Mouse (Mus musculus) lung, postnatal 0 days (tissue): Measurements from ENCODE around the gene Sox2. TPM values are rescaled to one million over a fixed set of nuclear protein-coding genes. Genes with fewer than 3 reads are reported as not detected.

Source experiments
- ATAC-seq: fragments of 200-750 bp; cut with Nextera tagmentation; 2 replicates; pipeline ENCODE4 v1.8.0; 2017; ENCODE audit warnings: moderate library complexity
- DNase-seq: peaks from one replicate; pipeline ENCODE4 v3.0.0-alpha.2; 2016; ENCODE audit warnings: low spot score
- H3K27ac ChIP-seq: fragments of 300-500 bp; sonication (generic); 2 replicates; pipeline ENCODE4 v1.5.1; 2014; ENCODE audit warnings: antibody characterized with exemption, mild to moderate bottlenecking, low read length, mixed read lengths
- H3K27me3 ChIP-seq: fragments of 300-500 bp; sonication (generic); replicated peaks from 2 replicates; pipeline ENCODE4 v1.6.1; 2014; ENCODE audit warnings: low read length, mixed read lengths; ENCODE audit not compliant: insufficient read depth
- H3K36me3 ChIP-seq: fragments of 300-500 bp; sonication (generic); 2 replicates; pipeline ENCODE4 v1.6.1; 2014; ENCODE audit warnings: low read length, mixed read lengths; ENCODE audit not compliant: insufficient read depth
- H3K4me1 ChIP-seq: fragments of 300-500 bp; sonication (generic); 2 replicates; pipeline ENCODE4 v1.6.1; 2014; ENCODE audit warnings: antibody characterized with exemption, low read depth, low read length, mixed read lengths; ENCODE audit not compliant: insufficient read depth
- H3K4me2 ChIP-seq: fragments of 300-500 bp; sonication (generic); replicated peaks from 2 replicates; pipeline ENCODE4 v1.6.1; 2014; ENCODE audit warnings: low read depth, mild to moderate bottlenecking, low read length, moderate library complexity, mixed read lengths
- H3K4me3 ChIP-seq: fragments of 300-500 bp; sonication (generic); 2 replicates; pipeline ENCODE4 v1.5.1; 2014; ENCODE audit warnings: low read depth, low read length
- H3K9ac ChIP-seq: fragments of 300-500 bp; sonication (generic); replicated peaks from 2 replicates; pipeline ENCODE4 v1.6.1; 2014; ENCODE audit warnings: low read depth, mild to moderate bottlenecking
- H3K9me3 ChIP-seq: fragments of 300-500 bp; sonication (generic); 2 replicates; pipeline ENCODE4 v1.6.1; 2016; ENCODE audit warnings: low read length, mixed read lengths
- CTCF ChIP-seq: IDR thresholded peaks from 2 replicates; pipeline ENCODE4 v1.5.1; 2016; ENCODE audit warnings: antibody characterized with exemption, mild to moderate bottlenecking
- EP300 ChIP-seq: IDR thresholded peaks from 2 replicates; pipeline ENCODE4 v1.6.1; 2016; ENCODE audit warnings: antibody characterized with exemption, mild to moderate bottlenecking, control low read depth
- WGBS: fragments of 180-500 bp; shearing (Covaris S2); extraction: QIAGEN DNeasy Blood & Tissue Kit; methylation state at CpG from one replicate; pipeline ENCODE4 v1.1.7; 2014; 5-methylcytosine and 5-hydroxymethylcytosine counted together
- polyA plus RNA-seq: library from polyadenylated mRNA; unstranded; fragments of >200 nt; fragmentation: Nextera tagmentation; extraction: Ambion mirVana; gene quantifications from 2 replicates; pipeline ENCODE4 v1.2.1, GENCODE M21; 2015

Gene Sox2
- polyA plus RNA-seq, 1 experiment from 2014 or later: 3.2 TPM

DNA sequence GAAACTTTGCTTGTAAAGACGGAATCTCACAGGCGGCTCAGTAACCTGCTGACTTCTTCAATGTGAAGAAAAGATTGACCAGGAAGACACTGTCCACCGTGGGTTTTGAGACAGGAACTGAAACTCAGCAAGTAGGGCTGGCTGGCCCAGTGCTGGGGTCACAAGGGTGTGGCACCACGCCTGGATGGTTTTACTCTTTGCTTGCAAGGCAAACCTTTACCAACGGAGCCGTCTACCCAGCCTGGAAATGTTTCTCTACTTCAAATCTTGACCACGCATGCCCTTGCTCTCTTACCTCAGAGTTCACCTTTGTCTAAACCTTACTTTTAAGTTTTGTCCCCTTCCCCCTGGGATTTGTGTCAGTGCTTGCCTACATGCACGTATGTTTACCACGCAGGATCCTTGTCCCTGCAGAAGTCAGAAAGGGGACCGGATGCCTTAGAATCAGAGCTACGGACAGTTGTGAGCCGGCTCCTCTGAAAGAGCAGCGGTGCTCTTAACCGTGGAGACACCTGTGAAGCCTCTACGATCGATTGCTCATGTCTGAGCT lies 25.4 kb upstream of the Sox2 start:
- Histone ChIP-seq H3K36me3 (no peaks in the 10 kb centered on the region), H3K27me3 (no peaks in the 10 kb centered on the region), H3K4me2 (no peak overlapping the region), H3K9ac (no peak overlapping the region), H3K4me3 (no peak overlapping the region), H3K27ac (no peak overlapping the region), H3K9me3 (no peaks in the 10 kb centered on the region), H3K4me1 (no peaks in the 10 kb centered on the region)
- DNase-seq: no peak
- TF ChIP-seq EP300 (no peak), CTCF (no peak)
- 83% methylated on average over 16 of the region's 16 CpGs for WGBS
- ATAC-seq: no peak

GRCm38 (mm10) chr3:34626521-34626920 lies 23.7 kb upstream of the Sox2 start:
- WGBS: 59% methylated on average over 8 of the region's 8 CpGs
- no peak for ATAC-seq
- H3K4me1 ChIP-seq: no peaks in the 10 kb centered on the region

DNA sequence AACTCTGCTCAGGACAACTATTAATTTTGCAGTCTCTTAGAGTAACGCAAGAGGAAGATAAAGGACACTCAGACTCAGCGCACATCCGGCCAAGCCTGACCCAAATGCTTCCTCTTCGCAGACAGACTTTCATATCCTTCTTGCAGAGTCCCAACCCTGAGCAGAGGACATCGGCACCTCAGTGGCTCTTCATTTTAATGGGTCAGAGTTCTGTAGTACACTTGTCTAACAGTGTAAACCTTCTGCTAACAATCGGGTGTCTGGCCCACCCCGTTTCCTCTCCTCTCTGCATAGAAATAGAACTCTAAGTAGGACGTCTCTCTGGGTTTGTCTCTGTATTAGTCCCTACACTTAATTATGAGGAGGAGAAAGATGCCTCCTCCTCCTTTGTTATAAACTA lies 20.2 kb upstream of the Sox2 start:
- no peak overlapping the region for H3K4me3 ChIP-seq
- no peak for ATAC-seq
- H3K4me1 ChIP-seq: no peaks in the 10 kb centered on the region
- H3K9ac ChIP-seq: no peak overlapping the region
- no peak overlapping the region for H3K4me2 ChIP-seq
- DNase-seq: no peak
- 51% methylated on average over 8 of the region's 8 CpGs for WGBS
- H3K27me3 ChIP-seq: no peaks in the 10 kb centered on the region
- H3K9me3 ChIP-seq: no peaks in the 10 kb centered on the region
- H3K27ac ChIP-seq: no peak overlapping the region
- TF ChIP-seq CTCF (no peak), EP300 (no peak)
- H3K36me3 ChIP-seq: no peaks in the 10 kb centered on the region

More at GRCm38 (mm10) chr3:34626521-34626920, 23.7 kb upstream of the Sox2 start:
- Histone ChIP-seq H3K9ac (no peak overlapping the region), H3K27me3 (no peaks in the 10 kb centered on the region), H3K4me2 (no peak overlapping the region), H3K9me3 (no peaks in the 10 kb centered on the region), H3K4me3 (no peak overlapping the region), H3K27ac (no peak overlapping the region), H3K36me3 (no peaks in the 10 kb centered on the region)
- TF ChIP-seq CTCF (no peak), EP300 (no peak)
- DNase-seq: no peak

- no peaks in the 10 kb centered on the region for H3K9me3 ChIP-seq
- H3K4me2 ChIP-seq: no peak overlapping the region
- 30% methylated on average over 1 of the region's 1 CpGs for WGBS
- no peak overlapping the region for H3K27ac ChIP-seq
- no peak for TF ChIP-seq EP300
- no peak for TF ChIP-seq CTCF
- DNase-seq (no peak), ATAC-seq (no peak)
- no peaks in the 10 kb centered on the region for H3K27me3 ChIP-seq
- H3K9ac ChIP-seq: no peak overlapping the region
- no peak overlapping the region for H3K4me3 ChIP-seq
- H3K36me3 ChIP-seq: no peaks in the 10 kb centered on the region
- no peaks in the 10 kb centered on the region for H3K4me1 ChIP-seq
Observed at GRCm38 (mm10) chr3:34630736-34631135, 19.5 kb upstream of the Sox2 start.

DNA sequence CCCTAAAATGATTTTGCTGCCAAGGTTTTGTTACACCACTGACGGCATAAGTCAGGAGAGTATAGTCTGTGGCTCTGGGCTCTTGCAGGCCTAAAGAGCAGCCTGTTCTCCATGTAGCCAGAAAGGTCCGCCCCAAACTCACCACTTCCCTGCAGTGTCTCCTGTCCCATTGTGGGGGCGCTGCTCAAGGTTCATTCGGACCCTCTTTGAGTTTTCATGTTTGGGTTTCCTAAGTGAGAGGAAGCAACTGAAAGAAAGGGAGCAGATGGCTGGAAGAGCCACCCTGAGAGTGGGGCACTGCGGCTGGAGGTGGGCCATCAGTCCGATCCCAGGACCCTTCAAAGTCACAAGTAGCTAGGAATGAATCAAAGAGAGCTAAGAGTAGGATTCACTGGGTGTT lies 13.2 kb upstream of the Sox2 start:
- DNase-seq (no peak), ATAC-seq (no peak)
- Histone ChIP-seq H3K4me3 (no peak overlapping the region), H3K27me3 (peaks cover 40% of the 10 kb centered on the region), H3K36me3 (no peaks in the 10 kb centered on the region), H3K9ac (no peak overlapping the region), H3K4me1 (no peaks in the 10 kb centered on the region), H3K27ac (no peak overlapping the region), H3K4me2 (no peak overlapping the region), H3K9me3 (no peaks in the 10 kb centered on the region)
- TF ChIP-seq CTCF (no peak), EP300 (no peak)
- WGBS: 59% methylated on average over 6 of the region's 6 CpGs

GRCm38 (mm10) chr3:34637481-34637880 lies 12.7 kb upstream of the Sox2 start:
- TF ChIP-seq CTCF (no peak), EP300 (no peak)
- no peaks in the 10 kb centered on the region for H3K4me1 ChIP-seq
- H3K9me3 ChIP-seq: no peaks in the 10 kb centered on the region
- peaks cover 45% of the 10 kb centered on the region for H3K27me3 ChIP-seq
- DNase-seq (no peak), ATAC-seq (no peak)
- H3K36me3 ChIP-seq: no peaks in the 10 kb centered on the region
- no peak overlapping the region for H3K27ac ChIP-seq
- H3K4me3 ChIP-seq: no peak overlapping the region
- H3K9ac ChIP-seq: no peak overlapping the region
- 42% methylated on average over 5 of the region's 5 CpGs for WGBS
- H3K4me2 ChIP-seq: no peak overlapping the region

- no peaks in the 10 kb centered on the region for H3K4me1 ChIP-seq
- H3K4me2 ChIP-seq: no peak overlapping the region
- no peaks in the 10 kb centered on the region for H3K9me3 ChIP-seq
- peaks cover 49% of the 10 kb centered on the region for H3K27me3 ChIP-seq
- 50% methylated on average over 5 of the region's 5 CpGs for WGBS
- no peak for ATAC-seq
- no peak overlapping the region for H3K9ac ChIP-seq
- no peak overlapping the region for H3K4me3 ChIP-seq
- H3K27ac ChIP-seq: no peak overlapping the region
- TF ChIP-seq EP300 (no peak), CTCF (no peak)
- DNase-seq: no peak
- no peaks in the 10 kb centered on the region for H3K36me3 ChIP-seq
Observed at GRCm38 (mm10) chr3:34637926-34638325, 12.3 kb upstream of the Sox2 start.
